Mouse (Mus musculus) c-Kit-positive CD71-positive TER-119-negative erythroid progenitor cells, embryonic 14.5 days (primary cell): Measurements from ENCODE around the gene Cdc34b.

Source experiments
- DNase-seq: peaks from one replicate; pipeline ENCODE4 v3.0.0-alpha.2; 2013; ENCODE audit warnings: low read depth

Gene Cdc34b

DNA sequence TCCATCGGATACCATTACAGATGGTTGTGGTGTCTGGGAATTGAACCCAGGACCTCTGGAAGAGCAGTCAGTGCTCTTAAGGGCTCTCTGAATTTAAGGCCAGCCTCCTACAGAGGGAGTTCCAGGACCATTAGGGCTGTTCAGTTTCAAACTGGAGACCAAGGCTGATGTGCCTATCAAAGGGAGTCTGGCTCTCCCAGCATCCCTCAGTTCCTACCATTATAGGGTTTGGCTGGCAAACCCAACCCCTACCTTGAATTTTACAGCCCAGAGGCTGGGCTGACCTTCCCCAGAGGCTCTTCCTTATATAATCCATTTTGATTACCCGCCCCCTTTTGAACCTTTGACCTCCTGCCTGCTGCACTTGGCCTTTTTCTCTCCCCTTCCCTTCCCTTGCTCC, 5.8 kb upstream of the Cdc34b start:
- DNase-seq: no peak

DNA sequence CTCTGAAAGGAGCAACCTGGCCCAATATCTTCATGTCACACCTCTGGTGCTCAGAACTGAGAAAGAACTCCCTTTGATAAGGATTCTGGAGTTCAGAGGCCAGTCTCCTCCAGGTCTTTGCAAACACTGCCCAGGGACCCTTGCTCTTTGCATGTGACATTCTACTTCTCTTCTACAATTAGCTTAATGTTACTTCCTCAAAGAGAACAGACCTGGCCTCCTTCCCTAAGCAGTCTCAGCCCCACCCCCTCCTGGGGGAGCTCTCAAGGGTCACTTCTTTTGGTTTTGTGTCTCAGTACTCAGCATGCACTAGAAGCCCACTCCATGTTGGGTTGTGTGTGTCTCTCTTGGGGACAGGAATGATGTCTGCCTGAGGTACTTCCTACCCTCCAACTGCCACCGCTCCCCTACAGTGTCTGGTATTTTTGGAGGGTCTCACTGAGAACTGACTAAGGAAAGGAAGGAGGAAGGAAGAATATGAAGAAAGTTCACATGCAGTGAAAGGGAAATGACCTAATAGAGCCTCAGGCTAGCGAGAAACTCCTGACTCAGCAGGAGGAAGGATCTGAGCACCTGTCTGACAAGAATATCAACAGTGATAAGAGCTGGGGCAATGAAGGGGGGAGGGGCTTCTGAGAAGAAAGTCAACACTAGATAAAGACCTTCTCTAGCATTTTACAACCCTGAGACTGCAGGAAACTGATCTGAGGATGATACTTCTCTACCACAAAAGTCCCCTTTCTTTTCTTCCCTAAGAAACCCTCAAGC, 11.5 kb downstream of the Cdc34b start:
- DNase-seq: no peak

DNA sequence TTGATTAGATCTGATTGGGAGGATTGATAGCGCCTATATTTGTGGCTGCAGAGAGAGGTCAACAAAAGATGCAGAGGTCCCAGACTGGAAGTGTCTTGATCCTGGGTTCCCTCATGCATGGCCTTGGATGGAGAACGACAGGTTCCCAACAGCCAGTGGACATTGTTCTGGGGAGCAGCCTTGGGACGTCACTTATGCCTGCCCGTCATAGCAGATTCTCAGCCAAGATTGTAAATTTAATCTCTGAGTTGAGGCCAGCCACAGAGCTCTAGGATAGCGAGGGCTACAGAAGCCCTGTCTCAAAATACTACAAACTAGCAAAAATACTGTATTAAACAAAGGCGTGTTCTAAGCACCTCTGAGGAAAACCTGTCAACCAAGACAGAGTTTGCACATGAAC, 18.3 kb downstream of the Cdc34b start:
- no peak for DNase-seq

DNA sequence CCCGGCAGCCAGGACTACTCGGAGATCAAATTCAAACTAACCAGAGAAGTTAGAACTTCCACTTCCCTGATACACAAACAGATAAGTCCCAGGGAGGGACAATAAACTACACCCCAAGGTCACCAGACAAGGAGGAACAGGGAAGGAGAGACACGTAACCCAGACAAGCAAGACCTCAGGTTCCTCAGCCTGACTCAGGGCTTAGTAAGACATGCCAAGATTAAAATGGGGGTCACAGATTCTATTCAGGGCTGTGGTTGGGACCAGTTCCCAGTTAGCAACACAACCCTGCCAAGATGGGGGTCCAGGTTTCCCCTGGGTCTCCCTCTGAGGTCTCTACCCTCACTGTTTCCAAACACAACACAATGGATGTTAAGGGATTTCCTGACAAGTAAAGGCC, 18.8 kb downstream of the Cdc34b start:
- DNase-seq: no peak

DNA sequence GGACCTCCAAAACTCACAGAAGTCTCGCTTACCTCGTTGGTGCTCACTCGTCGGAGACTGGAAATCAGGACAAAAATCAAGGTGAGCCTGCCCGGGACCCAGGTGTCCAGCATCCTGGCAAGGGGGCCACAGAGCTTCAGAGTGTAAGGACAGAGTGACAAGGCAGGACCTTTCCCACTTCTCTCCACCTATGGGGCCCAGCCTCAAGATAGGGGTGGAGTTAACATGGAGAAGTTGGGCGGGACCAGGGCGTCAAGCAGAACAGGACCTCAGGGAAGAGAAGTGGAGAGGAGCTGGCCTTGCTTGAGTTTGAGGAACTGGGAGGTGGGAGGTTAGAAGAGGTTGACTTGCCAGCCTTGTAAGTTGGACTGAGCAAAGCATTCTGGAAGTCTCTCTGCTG, 19.2 kb downstream of the Cdc34b start:
- no peak for DNase-seq

DNA sequence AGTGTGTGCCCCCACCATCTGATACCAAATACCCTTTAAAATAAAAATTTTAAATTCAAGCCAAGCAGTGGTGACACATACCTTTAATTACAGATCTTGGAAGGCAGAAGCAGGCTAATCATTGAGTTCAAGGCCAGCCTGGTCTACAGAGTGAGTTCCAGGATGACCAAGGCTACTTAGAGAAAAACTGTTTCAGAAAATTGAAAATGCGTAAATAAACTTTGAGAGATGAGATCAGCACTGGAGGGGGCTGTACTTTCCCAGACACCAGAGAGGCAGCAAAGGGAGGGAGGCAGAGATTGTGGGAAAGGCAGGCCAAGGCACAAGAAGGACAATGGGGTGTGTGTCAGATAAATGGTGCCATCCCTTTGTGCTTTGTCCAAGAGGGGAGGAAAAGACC, 20.7 kb downstream of the Cdc34b start:
- DNase-seq: no peak

DNA sequence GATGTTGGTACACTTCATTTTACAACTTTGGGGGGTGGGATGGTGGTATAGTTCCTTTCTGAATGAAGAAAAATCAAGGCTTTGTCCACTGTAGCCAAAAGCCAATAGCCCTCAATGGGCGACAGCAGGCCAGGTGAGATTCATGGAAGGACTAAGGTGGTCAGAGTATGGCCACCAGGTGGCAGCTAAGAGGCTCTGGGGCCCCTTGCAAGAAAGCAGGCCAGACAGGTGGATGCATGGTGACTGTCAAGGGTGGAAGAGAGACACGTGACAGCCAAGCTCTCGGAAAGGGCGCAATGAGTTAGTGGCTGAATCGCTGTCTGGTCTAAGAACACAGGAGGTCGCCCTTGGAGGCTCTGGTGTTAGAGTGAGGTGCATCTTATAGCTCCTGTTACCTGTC, 21.2 kb downstream of the Cdc34b start:
- no peak for DNase-seq

DNA sequence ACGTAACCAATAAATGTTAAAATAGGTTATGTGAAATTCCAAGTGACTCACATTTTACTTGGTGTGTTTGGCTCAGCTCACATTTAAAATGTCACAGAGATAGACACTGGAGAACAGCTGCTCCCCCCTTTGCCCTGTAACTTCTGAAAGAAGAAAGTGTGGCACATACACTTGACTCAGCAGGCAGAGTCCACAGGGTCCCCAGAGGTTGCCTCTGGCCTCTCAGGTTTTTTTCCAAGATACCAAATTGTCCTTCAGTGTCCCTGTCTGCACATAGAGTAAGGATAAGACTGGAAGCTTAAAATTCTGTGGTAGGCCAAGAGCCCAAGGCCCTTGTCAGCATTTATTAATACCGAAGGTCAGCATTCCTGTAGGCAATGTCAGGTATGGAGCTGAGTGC, 25.7 kb downstream of the Cdc34b start:
- no peak for DNase-seq

DNA sequence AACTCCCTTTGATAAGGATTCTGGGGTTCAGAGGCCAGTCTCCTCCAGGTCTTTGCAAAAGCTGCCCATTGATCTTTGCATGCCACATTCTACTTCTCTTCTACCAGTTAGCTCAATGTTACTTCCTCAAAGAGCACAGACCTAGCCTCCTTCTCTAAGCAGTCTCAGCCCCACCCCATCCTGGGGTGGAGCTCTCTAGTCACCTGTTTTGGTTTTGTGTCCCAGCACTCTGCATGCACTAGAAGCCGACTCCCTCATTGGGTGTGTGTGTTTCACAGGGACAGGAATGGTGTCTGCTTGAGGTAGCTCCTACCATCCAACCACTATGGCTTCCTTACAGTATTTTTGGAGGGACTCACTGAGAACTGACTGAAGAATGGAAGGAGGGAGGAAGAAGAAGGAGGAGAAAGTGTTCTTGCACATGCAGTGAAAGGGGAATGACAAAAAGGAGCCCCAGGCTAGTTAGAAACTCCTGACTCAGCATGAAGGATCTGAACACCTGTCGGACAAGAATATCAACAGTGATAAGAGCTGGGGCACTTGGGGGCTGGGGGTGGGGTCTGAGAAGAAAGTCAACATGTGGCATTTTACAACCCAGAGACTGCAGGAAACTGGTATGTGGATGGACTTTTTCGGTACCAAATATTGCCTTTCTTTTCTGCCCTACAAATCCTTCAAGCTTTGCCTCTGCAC, 30.9 kb downstream of the Cdc34b start:
- DNase-seq: no peak

DNA sequence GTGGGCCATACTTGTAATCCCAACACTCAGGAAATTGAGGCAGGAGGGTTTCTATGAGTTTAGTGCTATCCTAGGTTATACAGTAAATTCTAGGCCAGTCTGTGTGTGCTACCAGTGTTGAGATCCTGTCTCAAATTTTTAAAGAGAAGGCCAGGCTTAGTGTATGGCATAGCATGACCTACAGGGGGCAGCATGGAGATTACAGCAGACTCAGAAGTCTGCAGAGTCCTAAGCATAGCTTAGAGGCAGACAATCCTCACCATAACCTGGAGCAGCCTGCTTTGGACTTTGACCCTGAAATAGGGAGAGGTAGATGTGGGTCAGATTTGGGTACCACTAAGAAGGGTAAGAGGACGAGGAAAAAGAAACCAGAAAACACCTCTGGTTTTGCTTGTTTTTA, 32.3 kb downstream of the Cdc34b start:
- DNase-seq: no peak

DNA sequence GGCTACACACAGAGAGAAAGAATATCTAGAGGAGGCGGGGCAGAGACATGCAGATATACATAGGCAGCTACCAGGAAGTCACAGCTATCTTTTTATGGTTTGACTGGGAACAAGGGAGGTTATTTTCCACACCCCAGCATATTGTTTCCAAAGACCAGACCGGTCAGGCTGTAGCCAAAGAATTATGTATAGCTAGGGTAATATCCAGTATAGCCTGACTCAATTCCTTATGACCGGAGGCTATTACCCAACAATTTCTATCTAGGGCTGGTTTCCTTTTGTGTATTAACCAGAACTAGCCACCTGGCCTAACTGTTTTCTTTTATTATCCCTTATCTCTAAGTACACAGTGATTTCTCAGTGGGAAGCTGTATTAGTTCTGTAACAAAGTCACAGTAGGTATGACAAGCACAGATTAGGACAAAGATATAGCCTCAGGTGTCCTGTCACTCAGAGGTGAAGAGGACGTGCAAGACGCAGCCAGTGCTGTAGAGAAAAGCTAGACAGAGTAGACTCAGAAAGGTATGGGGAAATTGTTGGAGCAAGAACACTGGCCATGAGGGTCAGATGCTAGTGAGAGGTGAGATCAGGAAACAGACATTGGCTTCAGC, 33.4 kb downstream of the Cdc34b start:
- DNase-seq: no peak

DNA sequence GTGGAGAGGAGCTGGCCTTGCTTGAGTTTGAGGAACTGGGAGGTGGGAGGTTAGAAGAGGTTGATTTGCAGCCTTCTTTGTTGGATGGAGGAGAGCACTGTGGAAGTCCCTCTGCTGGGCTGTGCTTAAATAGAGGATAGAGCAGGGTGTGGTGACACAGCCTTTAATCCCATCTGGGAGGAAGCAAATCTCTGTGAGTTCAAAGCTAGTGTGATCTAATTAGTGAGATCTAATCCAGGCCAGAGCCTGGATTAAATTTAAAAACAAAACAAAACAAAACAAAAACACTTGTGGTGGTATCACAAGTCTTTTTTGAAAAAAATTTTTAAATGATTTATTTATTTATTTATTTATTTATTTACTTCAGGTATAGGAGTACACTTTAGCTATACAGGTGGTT, 41.0 kb downstream of the Cdc34b start, which contains the start of gene Tmem92:
Gene Tmem92, minus strand, starts transcription at position 101 of the 400 bp plus-strand sequence.
- no peak for DNase-seq

DNA sequence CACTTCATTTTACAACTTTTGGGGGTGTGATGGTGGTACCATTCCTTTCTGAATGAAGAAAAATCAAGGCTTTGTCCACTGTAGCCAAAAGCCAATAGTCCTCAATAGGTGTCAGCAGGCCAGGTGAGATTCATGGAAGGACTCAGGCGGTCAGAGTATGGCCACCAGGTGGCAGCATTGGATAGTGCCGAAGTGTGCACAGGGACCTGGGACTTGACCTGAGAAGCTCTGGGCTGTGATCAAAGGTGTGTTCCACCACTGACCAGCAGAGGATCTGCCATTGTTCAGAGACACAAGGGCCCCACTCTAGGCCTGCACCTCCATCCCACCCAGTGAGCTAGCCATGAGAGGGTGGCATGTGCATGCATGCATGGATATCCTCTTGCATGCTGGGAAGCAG, 43.7 kb downstream of the Cdc34b start:
- no peak for DNase-seq

DNA sequence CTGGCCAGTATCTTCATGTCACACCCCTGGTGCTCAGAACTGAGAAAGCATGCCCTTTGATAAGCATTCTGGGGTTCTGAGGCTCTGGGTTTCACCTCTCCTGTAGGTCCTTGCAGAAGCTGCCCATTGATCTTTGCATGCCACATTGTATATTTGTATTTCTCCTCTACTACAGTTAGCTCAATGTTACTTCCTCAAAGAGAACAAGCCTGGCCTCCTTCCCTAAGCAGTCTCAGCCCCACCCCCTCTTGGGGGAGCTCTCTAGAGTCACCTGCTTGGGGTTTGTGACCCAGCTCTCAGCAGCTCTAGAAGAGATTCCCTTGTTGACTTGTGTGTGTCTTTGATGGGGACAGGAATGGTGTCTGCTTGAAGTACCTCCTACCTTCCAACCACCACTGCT, 50.1 kb downstream of the Cdc34b start:
- no peak for DNase-seq
